Mouse (Mus musculus) neutrophil, adult 59 days (primary cell): ENCODE data around the gene Grm6. TPM values are rescaled to one million over a fixed set of nuclear protein-coding genes. Genes with fewer than 3 reads are reported as not detected.

Experiments used
- total RNA-seq, 2 experiments: library from RNA; stranded (reverse); gene quantifications; 1 replicate in 1 of 2; 2 replicates in 1 of 2; pipeline ENCODE4 v1.2.4; 2023

The Grm6 gene
- under 1 TPM; 0.66 to 0.71 TPM for total RNA-seq

DNA sequence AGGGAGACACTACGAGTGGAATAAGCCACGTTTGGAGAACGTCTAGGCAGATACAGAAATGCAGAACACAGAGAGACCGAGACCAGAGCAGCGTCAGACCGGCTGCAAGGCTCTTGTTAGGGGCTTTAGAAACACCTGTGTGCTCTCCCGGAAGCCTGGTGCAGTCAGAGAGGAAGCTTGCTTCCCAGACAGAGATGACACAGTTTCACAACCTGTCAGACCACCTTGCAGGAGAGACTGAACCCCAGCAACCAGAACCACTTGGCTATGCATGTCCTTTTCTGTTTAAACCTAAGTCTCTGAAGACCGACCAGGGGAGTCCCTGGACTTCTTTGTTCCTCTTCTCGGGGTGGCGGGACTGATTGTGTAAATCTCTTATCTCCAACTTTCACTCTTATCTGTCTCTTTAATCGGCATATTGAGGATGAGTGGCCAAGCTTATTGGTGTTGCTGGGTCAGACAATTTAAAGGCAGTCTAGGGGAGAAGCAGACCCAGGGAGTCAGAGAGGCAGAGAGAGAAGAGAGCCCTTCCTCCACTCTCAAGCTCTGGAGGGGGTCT is at the start of gene Grm6:
Gene Grm6 (plus strand): TSS at position 509 of the 559 bp plus-strand sequence.

GRCm38 (mm10) chr11:50827010-50827953 is 23.2 kb upstream of the Grm6 start, which contains the start of gene Zfp354c:
Gene Zfp354c, minus strand, starts transcription at chr11:50827724.

GRCm38 (mm10) chr11:50841023-50841735 is 9.3 kb upstream of the Grm6 start, which contains the start of gene Zfp879:
Gene Zfp879, minus strand, starts transcription at chr11:50841552.

GRCm38 (mm10) chr11:50887390-50888128 is 37.1 kb downstream of the Grm6 start, which contains the start of gene Zfp454:
Gene Zfp454, minus strand, starts transcription at chr11:50887651.

Other genes starting within 250 kb of the Grm6 start
- gene Adamts2, start 248.6 kb upstream of the Grm6 start, total RNA-seq: under 1 TPM; 0.64 to 0.99 TPM
- 1 to 10 TPM in 1 of 2 experiments, under 1 TPM in 1; 0.20 to 1.9 TPM for gene Zfp354c, start 23.0 kb upstream of the Grm6 start, total RNA-seq
- gene Zfp879, start 9.1 kb upstream of the Grm6 start, total RNA-seq: under 1 TPM in 1 of 2 experiments, not detected in 1; 0.22 TPM
- not detected for gene Zfp454, start 37.0 kb downstream of the Grm6 start, total RNA-seq
- gene Zfp2, start 65.5 kb downstream of the Grm6 start, total RNA-seq: not detected
- gene Zfp354b, start 80.9 kb downstream of the Grm6 start, total RNA-seq: not detected
- gene 4933414I15Rik, start 93.1 kb downstream of the Grm6 start, total RNA-seq: not detected
- gene Prop1, start 103.1 kb downstream of the Grm6 start, total RNA-seq: not detected
- not detected for gene Olfr1378, start 115.8 kb downstream of the Grm6 start, total RNA-seq
- gene Olfr1377, start 131.3 kb downstream of the Grm6 start, total RNA-seq: not detected
- not detected for gene Olfr51, start 152.9 kb downstream of the Grm6 start, total RNA-seq
- gene Olfr54, start 163.6 kb downstream of the Grm6 start, total RNA-seq: not detected
- gene Olfr1375, start 197.4 kb downstream of the Grm6 start, total RNA-seq: not detected
- gene Zfp354a, start 208.6 kb downstream of the Grm6 start, total RNA-seq: not detected